Mouse (Mus musculus) lung, postnatal 0 days (tissue): Measurements from ENCODE around the gene Ermp1. TPM values are rescaled to one million over a fixed set of nuclear protein-coding genes. Genes with fewer than 3 reads are reported as not detected.
"Not testable (repeated sequence)": the region's sequence is repeated elsewhere in the genome, so short reads cannot be mapped to it uniquely, and the experiment has no call there.

ENCODE experiments used
- ATAC-seq: fragments of 200-750 bp; cut with Nextera tagmentation; 2 replicates; pipeline ENCODE4 v1.8.0; 2017; ENCODE audit warnings: moderate library complexity
- DNase-seq: peaks from one replicate; pipeline ENCODE4 v3.0.0-alpha.2; 2016; ENCODE audit warnings: low spot score
- H3K27ac ChIP-seq: fragments of 300-500 bp; sonication (generic); 2 replicates; pipeline ENCODE4 v1.5.1; 2014; ENCODE audit warnings: antibody characterized with exemption, mild to moderate bottlenecking, low read length, mixed read lengths
- H3K27me3 ChIP-seq: fragments of 300-500 bp; sonication (generic); replicated peaks from 2 replicates; pipeline ENCODE4 v1.6.1; 2014; ENCODE audit warnings: low read length, mixed read lengths; ENCODE audit not compliant: insufficient read depth
- H3K36me3 ChIP-seq: fragments of 300-500 bp; sonication (generic); 2 replicates; pipeline ENCODE4 v1.6.1; 2014; ENCODE audit warnings: low read length, mixed read lengths; ENCODE audit not compliant: insufficient read depth
- H3K4me1 ChIP-seq: fragments of 300-500 bp; sonication (generic); 2 replicates; pipeline ENCODE4 v1.6.1; 2014; ENCODE audit warnings: antibody characterized with exemption, low read depth, low read length, mixed read lengths; ENCODE audit not compliant: insufficient read depth
- H3K4me2 ChIP-seq: fragments of 300-500 bp; sonication (generic); replicated peaks from 2 replicates; pipeline ENCODE4 v1.6.1; 2014; ENCODE audit warnings: low read depth, mild to moderate bottlenecking, low read length, moderate library complexity, mixed read lengths
- H3K4me3 ChIP-seq: fragments of 300-500 bp; sonication (generic); 2 replicates; pipeline ENCODE4 v1.5.1; 2014; ENCODE audit warnings: low read depth, low read length
- H3K9ac ChIP-seq: fragments of 300-500 bp; sonication (generic); replicated peaks from 2 replicates; pipeline ENCODE4 v1.6.1; 2014; ENCODE audit warnings: low read depth, mild to moderate bottlenecking
- H3K9me3 ChIP-seq: fragments of 300-500 bp; sonication (generic); 2 replicates; pipeline ENCODE4 v1.6.1; 2016; ENCODE audit warnings: low read length, mixed read lengths
- CTCF ChIP-seq: IDR thresholded peaks from 2 replicates; pipeline ENCODE4 v1.5.1; 2016; ENCODE audit warnings: antibody characterized with exemption, mild to moderate bottlenecking
- EP300 ChIP-seq: IDR thresholded peaks from 2 replicates; pipeline ENCODE4 v1.6.1; 2016; ENCODE audit warnings: antibody characterized with exemption, mild to moderate bottlenecking, control low read depth
- WGBS: fragments of 180-500 bp; shearing (Covaris S2); extraction: QIAGEN DNeasy Blood & Tissue Kit; methylation state at CpG from one replicate; pipeline ENCODE4 v1.1.7; 2014; 5-methylcytosine and 5-hydroxymethylcytosine counted together
- polyA plus RNA-seq: library from polyadenylated mRNA; unstranded; fragments of >200 nt; fragmentation: Nextera tagmentation; extraction: Ambion mirVana; gene quantifications from 2 replicates; pipeline ENCODE4 v1.2.1, GENCODE M21; 2015

The Ermp1 gene
- polyA plus RNA-seq, 1 experiment from 2014 or later = 3.2 TPM

DNA sequence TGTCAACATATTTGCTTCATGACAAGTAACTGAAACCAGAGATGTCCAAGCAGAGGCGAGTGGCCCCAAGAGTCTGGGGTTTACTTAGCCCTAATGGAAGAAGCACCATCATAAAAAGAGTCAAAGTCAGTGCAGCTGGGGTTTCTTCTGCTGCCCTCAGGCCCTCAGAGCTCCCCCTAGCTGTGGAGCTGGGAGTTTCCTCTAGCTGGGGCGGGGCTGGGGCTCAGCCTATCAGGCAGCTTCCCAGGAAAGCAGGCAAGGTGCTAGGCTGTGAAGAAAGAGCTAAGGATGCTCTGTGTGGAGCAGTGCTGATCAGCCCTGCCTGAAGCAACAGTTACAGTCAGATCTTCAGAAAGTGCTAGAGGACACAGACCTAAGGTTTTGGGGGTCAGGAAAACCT, 51.2 kb downstream of the Ermp1 start:
- Histone ChIP-seq H3K4me3 (no peak overlapping the region), H3K36me3 (peaks cover 18% of the 10 kb centered on the region), H3K4me1 (no peaks in the 10 kb centered on the region), H3K9me3 (no peaks in the 10 kb centered on the region), H3K27ac (no peak overlapping the region), H3K4me2 (no peak overlapping the region), H3K27me3 (no peaks in the 10 kb centered on the region), H3K9ac (no peak overlapping the region)
- TF ChIP-seq CTCF (peak; percentile 34), EP300 (no peak)
- no peak for ATAC-seq
- no peak for DNase-seq
- 97% methylated on average over 2 of the region's 2 CpGs for WGBS

GRCm38 (mm10) chr19:29596276-29596675, 51.9 kb downstream of the Ermp1 start:
- H3K36me3 ChIP-seq = peaks cover 18% of the 10 kb centered on the region
- H3K4me3 ChIP-seq = no peak overlapping the region
- H3K27ac ChIP-seq = no peak overlapping the region

GRCm38 (mm10) chr19:29593783-29594182, 54.4 kb downstream of the Ermp1 start:
- not testable (repeated sequence) for H3K4me1 ChIP-seq, H3K27me3 ChIP-seq, H3K27ac ChIP-seq, ATAC-seq, H3K9ac ChIP-seq, H3K4me2 ChIP-seq, H3K9me3 ChIP-seq, DNase-seq, H3K4me3 ChIP-seq
- WGBS = 87% methylated on average over 3 of the region's 3 CpGs
- H3K36me3 ChIP-seq = peaks cover 14% of the 10 kb centered on the region

More at GRCm38 (mm10) chr19:29596276-29596675, 51.9 kb downstream of the Ermp1 start:
- no peak for DNase-seq
- no peaks in the 10 kb centered on the region for H3K9me3 ChIP-seq
- no peaks in the 10 kb centered on the region for H3K4me1 ChIP-seq
- 96% methylated on average over 3 of the region's 3 CpGs for WGBS
- H3K4me2 ChIP-seq = no peak overlapping the region
- H3K27me3 ChIP-seq = no peaks in the 10 kb centered on the region
- ATAC-seq = no peak
- TF ChIP-seq CTCF (no peak), EP300 (no peak)
- H3K9ac ChIP-seq = no peak overlapping the region

- TF ChIP-seq CTCF = no peak
- no peak for TF ChIP-seq EP300
- ATAC-seq (no peak), DNase-seq (no peak)
- no peak overlapping the region for H3K4me3 ChIP-seq
- H3K9ac ChIP-seq = no peak overlapping the region
- no peaks in the 10 kb centered on the region for H3K27me3 ChIP-seq
- no peaks in the 10 kb centered on the region for H3K9me3 ChIP-seq
- no peak overlapping the region for H3K4me2 ChIP-seq
- 76% methylated on average over 6 of the region's 6 CpGs for WGBS
- no peaks in the 10 kb centered on the region for H3K4me1 ChIP-seq
- H3K36me3 ChIP-seq = peaks cover 26% of the 10 kb centered on the region
- H3K27ac ChIP-seq = no peak overlapping the region
Measured at GRCm38 (mm10) chr19:29583734-29584133, 64.5 kb downstream of the Ermp1 start.

DNA sequence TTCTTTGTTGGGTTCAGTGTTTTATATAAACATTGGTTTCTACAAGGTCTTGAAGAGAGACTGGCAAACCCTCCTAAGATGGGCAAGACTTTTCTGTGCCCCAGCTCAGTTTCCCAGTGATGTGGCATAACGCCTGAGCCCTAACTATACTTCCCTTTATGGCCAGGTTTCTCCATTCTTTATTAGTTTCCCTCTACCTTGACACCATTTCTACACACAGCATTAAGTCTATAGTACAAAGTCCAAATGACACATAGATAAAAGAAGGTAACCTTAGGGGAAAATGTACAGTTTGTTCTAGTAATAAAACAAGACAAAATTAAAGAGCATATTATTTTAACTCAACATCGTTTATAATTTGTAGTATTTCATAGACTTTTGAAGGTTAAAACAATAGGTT, 65.8 kb downstream of the Ermp1 start:
- TF ChIP-seq CTCF (no peak), EP300 (no peak)
- no peak overlapping the region for H3K4me2 ChIP-seq
- no peaks in the 10 kb centered on the region for H3K27me3 ChIP-seq
- no peak overlapping the region for H3K4me3 ChIP-seq
- H3K9me3 ChIP-seq = no peaks in the 10 kb centered on the region
- no peak overlapping the region for H3K27ac ChIP-seq
- ATAC-seq = no peak
- DNase-seq = no peak
- H3K4me1 ChIP-seq = no peaks in the 10 kb centered on the region
- 89% methylated on average over 2 of the region's 2 CpGs for WGBS
- H3K36me3 ChIP-seq = peaks cover 24% of the 10 kb centered on the region; the same call in 1 of the 2 replicates
- H3K9ac ChIP-seq = no peak overlapping the region

DNA sequence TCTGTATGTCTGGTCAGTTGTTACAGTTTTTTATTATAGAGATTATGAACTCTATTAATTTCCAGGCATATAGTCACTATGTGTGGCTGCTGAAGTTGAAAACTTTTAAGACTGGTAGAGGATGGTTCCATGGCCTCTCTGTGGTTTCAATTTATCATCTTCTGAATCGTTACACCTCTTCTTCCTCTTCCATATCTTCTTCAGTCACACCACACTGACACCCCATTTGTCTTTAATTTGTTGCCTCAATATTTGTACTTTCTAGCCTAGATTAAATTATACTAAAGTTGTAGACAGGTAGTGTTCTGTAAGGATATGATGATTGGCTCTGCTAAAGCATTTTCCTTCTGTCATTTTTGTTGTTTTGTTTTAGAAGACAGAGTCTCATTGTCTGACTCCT, 81.7 kb downstream of the Ermp1 start:
- H3K27ac ChIP-seq = no peak overlapping the region
- no peaks in the 10 kb centered on the region for H3K9me3 ChIP-seq
- TF ChIP-seq CTCF (no peak), EP300 (no peak)
- no peak for DNase-seq
- H3K36me3 ChIP-seq = 0 out of 2 replicates have a peak, but pooled peaks cover 7% of the 10 kb centered on the region
- H3K9ac ChIP-seq = no peak overlapping the region
- H3K27me3 ChIP-seq = no peaks in the 10 kb centered on the region
- WGBS = 69% methylated on average over 1 of the region's 1 CpGs
- H3K4me3 ChIP-seq = no peak overlapping the region
- H3K4me1 ChIP-seq = no peaks in the 10 kb centered on the region
- no peak for ATAC-seq
- H3K4me2 ChIP-seq = no peak overlapping the region

- ATAC-seq (peak; percentile 96), DNase-seq (peak; percentile 91)
- no peaks in the 10 kb centered on the region for H3K4me1 ChIP-seq
- peak overlapping the region; percentile 71 for H3K27ac ChIP-seq
- no peak overlapping the region for H3K9ac ChIP-seq
- no peaks in the 10 kb centered on the region for H3K9me3 ChIP-seq
- H3K4me2 ChIP-seq = no peak overlapping the region
- TF ChIP-seq EP300 (peak; percentile 93), CTCF (peak; percentile 96)
- 41% methylated on average over 7 of the region's 7 CpGs for WGBS
- H3K4me3 ChIP-seq = no peak overlapping the region
- H3K27me3 ChIP-seq = no peaks in the 10 kb centered on the region
- no peaks in the 10 kb centered on the region for H3K36me3 ChIP-seq
Measured at GRCm38 (mm10) chr19:29563258-29563779, 84.9 kb downstream of the Ermp1 start.
